Mouse (Mus musculus) MEL (cell line): Measurements from ENCODE around the gene Cntnap2. TPM values are rescaled to one million over a fixed set of nuclear protein-coding genes. Genes with fewer than 3 reads are reported as not detected.

Source experiments
- DNase-seq: peaks from one replicate; pipeline ENCODE4 v3.0.0; 2011; ENCODE audit warnings: low read depth, low spot score
- H3K27ac ChIP-seq: 2 replicates; pipeline ENCODE4 v1.5.1; 2012; ENCODE audit warnings: low read depth, mild to moderate bottlenecking, control low read depth, low read length, moderate library complexity; ENCODE audit not compliant: control insufficient read depth
- H3K27me3 ChIP-seq, 2 experiments: fragments of 150-350 bp in 1 of 2; sonication (generic) in 1 of 2; 2 replicates each; pipeline ENCODE4 v1.6.1; 2012; ENCODE audit warnings: low read length in 2 of 2, mild to moderate bottlenecking in 2 of 2, improper control_type of control experiment in 1 of 2, moderate library complexity in 1 of 2; ENCODE audit not compliant: insufficient read depth in 2 of 2, control insufficient read depth in 1 of 2
- H3K36me3 ChIP-seq, 2 experiments: 2 replicates each; pipeline ENCODE4 v1.6.1; 2012 to 2014; ENCODE audit warnings: low read length in 2 of 2, improper control_type of control experiment in 1 of 2, inconsistent platforms in 1 of 2, mild to moderate bottlenecking in 1 of 2; ENCODE audit not compliant: insufficient read depth in 2 of 2, control insufficient read depth in 1 of 2
- H3K4me1 ChIP-seq, 2 experiments: fragments of 150-350 bp in 1 of 2; sonication (generic) in 1 of 2; 2 replicates each; pipeline ENCODE4 v1.6.1; 2012; ENCODE audit warnings: low read length in 2 of 2, improper control_type of control experiment in 1 of 2, mild to moderate bottlenecking in 1 of 2; ENCODE audit not compliant: insufficient read depth in 2 of 2, control insufficient read depth in 1 of 2
- H3K4me3 ChIP-seq, 2 experiments: fragments of 150-350 bp in 1 of 2; sonication (generic) in 1 of 2; 2 replicates each; pipeline ENCODE4 v1.5.1; 2012; ENCODE audit warnings: low read depth in 2 of 2, low read length in 2 of 2, mild to moderate bottlenecking in 2 of 2, moderate library complexity in 2 of 2, control low read depth in 1 of 2, improper control_type of control experiment in 1 of 2; ENCODE audit not compliant: control insufficient read depth in 1 of 2, insufficient read depth in 1 of 2
- H3K79me2 ChIP-seq: 2 replicates; pipeline ENCODE4 v1.6.1; 2012; ENCODE audit warnings: mild to moderate bottlenecking, low read length, moderate library complexity; ENCODE audit not compliant: control insufficient read depth, poor library complexity, insufficient read depth
- H3K9ac ChIP-seq: 2 replicates; pipeline ENCODE4 v1.6.1; 2012; ENCODE audit warnings: low read depth, mild to moderate bottlenecking, control low read depth, low read length, moderate library complexity; ENCODE audit not compliant: control insufficient read depth, poor library complexity, severe bottlenecking
- H3K9me3 ChIP-seq: fragments of 150-350 bp; sonication (generic); replicated peaks from 2 replicates; pipeline ENCODE4 v1.6.1; 2012; ENCODE audit warnings: mild to moderate bottlenecking, low read length, improper control_type of control experiment, moderate library complexity; ENCODE audit not compliant: insufficient read depth
- CHD1 ChIP-seq: IDR thresholded peaks from 2 replicates; pipeline ENCODE4 v1.6.1; 2012; ENCODE audit warnings: low read depth, mild to moderate bottlenecking, inconsistent platforms, low read length, improper control_type of control experiment
- CHD2 ChIP-seq: IDR thresholded peaks from 2 replicates; pipeline ENCODE4 v1.6.1; 2011; ENCODE audit warnings: low read length, improper control_type of control experiment
- CTCF ChIP-seq, 3 experiments: IDR thresholded peaks in 2 of 3; conservative IDR thresholded peaks in 1 of 3; 2 replicates each; pipeline ENCODE4 v1.5.1; 2011 to 2012; ENCODE audit warnings: low read length in 3 of 3, low read depth in 2 of 3, mild to moderate bottlenecking in 2 of 3, improper control_type of control experiment in 1 of 3, inconsistent platforms in 1 of 3, mixed read lengths in 1 of 3, moderate library complexity in 1 of 3; ENCODE audit not compliant: control insufficient read depth in 1 of 3, insufficient read depth in 1 of 3, poor library complexity in 1 of 3, severe bottlenecking in 1 of 3
- E2F4 ChIP-seq: IDR thresholded peaks from 2 replicates; pipeline ENCODE4 v1.6.1; 2011; ENCODE audit warnings: low read depth, low read length, improper control_type of control experiment, borderline replicate concordance
- ELF1 ChIP-seq: IDR thresholded peaks from 2 replicates; pipeline ENCODE4 v1.6.1; 2014; ENCODE audit warnings: low read depth, mild to moderate bottlenecking, inconsistent platforms, low read length, improper control_type of control experiment, moderate library complexity
- EP300 ChIP-seq, 2 experiments: IDR thresholded peaks; 2 replicates each; pipeline ENCODE4 v1.6.1; 2011; ENCODE audit warnings: improper control_type of control experiment in 2 of 2, low read length in 2 of 2, low read depth in 1 of 2, mild to moderate bottlenecking in 1 of 2
- ETS1 ChIP-seq: IDR thresholded peaks from 2 replicates; pipeline ENCODE4 v1.6.1; 2012; ENCODE audit warnings: low read depth, mild to moderate bottlenecking, inconsistent platforms, low read length, improper control_type of control experiment, moderate library complexity
- GATA1 ChIP-seq: IDR thresholded peaks from 2 replicates; pipeline ENCODE4 v1.6.1; 2011; ENCODE audit warnings: low read depth, low read length, improper control_type of control experiment
- KAT2A ChIP-seq: conservative IDR thresholded peaks from 2 replicates; pipeline ENCODE4 v1.6.1; 2012; ENCODE audit warnings: low read depth, low read length, improper control_type of control experiment, inconsistent platforms
- MAX ChIP-seq: IDR thresholded peaks from 2 replicates; pipeline ENCODE4 v1.6.1; 2011; ENCODE audit warnings: low read length, improper control_type of control experiment
- MAZ ChIP-seq: IDR thresholded peaks from 2 replicates; pipeline ENCODE4 v1.6.1; 2012; ENCODE audit warnings: low read depth, mild to moderate bottlenecking, inconsistent platforms, low read length, improper control_type of control experiment
- MEF2A ChIP-seq: IDR thresholded peaks from 2 replicates; pipeline ENCODE4 v1.6.1; 2014; ENCODE audit warnings: low read depth, mild to moderate bottlenecking, inconsistent platforms, low read length, improper control_type of control experiment; ENCODE audit not compliant: poor library complexity, insufficient replicate concordance, severe bottlenecking; ENCODE audit errors: extremely low read depth
- MXI1 ChIP-seq: IDR thresholded peaks from 2 replicates; pipeline ENCODE4 v1.6.1; 2011; ENCODE audit warnings: mild to moderate bottlenecking, low read depth, low read length, improper control_type of control experiment
- NELFE ChIP-seq: IDR thresholded peaks from 2 replicates; pipeline ENCODE4 v1.6.1; 2011; ENCODE audit warnings: low read depth, low read length, improper control_type of control experiment
- POLR2A ChIP-seq, 2 experiments: IDR thresholded peaks; 2 replicates each; pipeline ENCODE4 v1.6.1; 2011 to 2012; ENCODE audit warnings: low read length in 2 of 2, mild to moderate bottlenecking in 2 of 2, control low read depth in 1 of 2, improper control_type of control experiment in 1 of 2, low read depth in 1 of 2, moderate library complexity in 1 of 2; ENCODE audit not compliant: control insufficient read depth in 1 of 2, insufficient read depth in 1 of 2, poor library complexity in 1 of 2
- POLR2AphosphoS2 ChIP-seq: IDR thresholded peaks from 2 replicates; pipeline ENCODE4 v1.6.1; 2011; ENCODE audit warnings: low read length, improper control_type of control experiment
- POLR2AphosphoS5 ChIP-seq: IDR thresholded peaks from 2 replicates; pipeline ENCODE4 v1.6.1; 2012; ENCODE audit warnings: low read depth, borderline replicate concordance, mild to moderate bottlenecking, inconsistent platforms, low read length, moderate library complexity, mixed read lengths
- RAD21 ChIP-seq: IDR thresholded peaks from 2 replicates; pipeline ENCODE4 v1.6.1; 2011; ENCODE audit warnings: mild to moderate bottlenecking, low read depth, low read length, improper control_type of control experiment
- RCOR1 ChIP-seq: IDR thresholded peaks from 2 replicates; pipeline ENCODE4 v1.6.1; 2012; ENCODE audit warnings: low read depth, mild to moderate bottlenecking, inconsistent platforms, low read length, improper control_type of control experiment
- SMC3 ChIP-seq: IDR thresholded peaks from 2 replicates; pipeline ENCODE4 v1.6.1; 2011; ENCODE audit warnings: low read depth, low read length, improper control_type of control experiment
- TAL1 ChIP-seq: IDR thresholded peaks from 2 replicates; pipeline ENCODE4 v1.6.1; 2012; ENCODE audit warnings: mild to moderate bottlenecking, inconsistent platforms, low read length, moderate library complexity, mixed read lengths
- TCF12 ChIP-seq: IDR thresholded peaks from 2 replicates; pipeline ENCODE4 v1.6.1; 2014; ENCODE audit warnings: low read depth, mild to moderate bottlenecking, inconsistent platforms, low read length, improper control_type of control experiment, moderate library complexity
- UBTF ChIP-seq: IDR thresholded peaks from 2 replicates; pipeline ENCODE4 v1.6.1; 2012; ENCODE audit warnings: low read depth, mild to moderate bottlenecking, inconsistent platforms, low read length, improper control_type of control experiment, moderate library complexity, borderline replicate concordance; ENCODE audit not compliant: insufficient read depth
- USF2 ChIP-seq, 2 experiments: IDR thresholded peaks; 2 replicates each; pipeline ENCODE4 v1.6.1; 2011 to 2012; ENCODE audit warnings: improper control_type of control experiment in 2 of 2, low read length in 2 of 2, borderline replicate concordance in 1 of 2, inconsistent platforms in 1 of 2, low read depth in 1 of 2, mild to moderate bottlenecking in 1 of 2; ENCODE audit not compliant: insufficient read depth in 1 of 2
- ZC3H11A ChIP-seq: IDR thresholded peaks from 2 replicates; pipeline ENCODE4 v1.6.1; 2012; ENCODE audit warnings: low read depth, mild to moderate bottlenecking, inconsistent platforms, low read length, improper control_type of control experiment
- ZKSCAN1 ChIP-seq: IDR thresholded peaks from 2 replicates; pipeline ENCODE4 v1.6.1; 2012; ENCODE audit warnings: low read depth, mild to moderate bottlenecking, inconsistent platforms, low read length, improper control_type of control experiment, moderate library complexity
- ZNF384 ChIP-seq: IDR thresholded peaks from 2 replicates; pipeline ENCODE4 v1.6.1; 2012; ENCODE audit warnings: low read depth, mild to moderate bottlenecking, inconsistent platforms, low read length, improper control_type of control experiment
- polyA plus RNA-seq, 2 experiments: library from polyadenylated mRNA; stranded (reverse) in 1 of 2; unstranded in 1 of 2; fragments of >175 nt in 1 of 2; fragments of >200 nt in 1 of 2; gene quantifications; 2 replicates each; pipeline versions ENCODE4 v1.2.1 to v1.2.4; 2012; ENCODE audit warnings: low replicate concordance in 2 of 2, low read depth in 1 of 2; ENCODE audit not compliant: insufficient read length in 2 of 2, insufficient read depth in 1 of 2, missing spikeins in 1 of 2
- total RNA-seq: library from RNA; depleted of rRNA; stranded (reverse); fragments of 300-350 nt; gene quantifications from 2 replicates; pipeline ENCODE4 v1.2.3, GENCODE M21; 2012

The Cntnap2 gene
- total and polyA plus RNA-seq, 3 experiments = 0.01 TPM; not detected in 2

DNA sequence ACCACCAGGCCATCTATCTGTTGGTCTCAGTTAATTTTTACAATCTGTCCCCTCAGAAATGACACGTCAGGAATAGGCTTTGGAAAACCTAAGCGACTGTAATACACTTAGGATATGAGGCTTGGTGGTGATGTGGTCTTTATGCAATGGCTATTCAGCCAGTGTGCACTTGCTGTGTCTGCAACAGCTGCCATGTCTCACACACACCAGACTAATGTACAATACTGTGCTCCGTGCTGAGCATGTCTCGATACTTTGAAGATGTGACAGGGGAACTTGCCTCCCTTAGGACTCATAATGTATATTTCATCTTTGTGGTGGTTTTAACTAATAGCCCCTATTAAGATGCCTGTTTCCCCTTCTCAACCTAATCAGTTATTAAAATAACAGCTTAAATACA is 1142.7 kb downstream of the Cntnap2 start:
- H3K27me3 ChIP-seq = no peaks in the 10 kb centered on the region
- TF ChIP-seq ZKSCAN1 (no peak), ELF1 (no peak), UBTF (no peak), RAD21 (no peak), MXI1 (no peak), MAZ (no peak), E2F4 (no peak), RCOR1 (no peak), POLR2A (IDR thresholded peaks at IDR 0.05; ENCODE audit: control insufficient read depth in 1 of 2, insufficient read depth in 1 of 2, low read depth in 1 of 2, low read length in 2 of 2, poor library complexity in 1 of 2) (no peak), POLR2AphosphoS2 (no peak), CHD2 (no peak), SMC3 (no peak), TCF12 (no peak), CTCF (IDR thresholded peaks at IDR 0.05 in 2 of 3, conservative IDR thresholded peaks at IDR 0.05 in 1 of 3; ENCODE audit: control insufficient read depth in 1 of 3, insufficient read depth in 1 of 3, low read depth in 2 of 3, low read length in 3 of 3, poor library complexity in 1 of 3, severe bottlenecking in 1 of 3) (no peak), TAL1 (no peak), GATA1 (no peak), CHD1 (no peak)
- H3K4me1 ChIP-seq = no peaks in the 10 kb centered on the region
- no peaks in the 10 kb centered on the region for H3K9me3 ChIP-seq
- no peak for DNase-seq
- no peaks in the 10 kb centered on the region for H3K79me2 ChIP-seq
- H3K9ac ChIP-seq = no peak overlapping the region
- H3K36me3 ChIP-seq = no peaks in the 10 kb centered on the region
- H3K4me3 ChIP-seq = no peak overlapping the region
- no peak overlapping the region for H3K27ac ChIP-seq

GRCm38 (mm10) chr6:46205531-46205930 is 1146.4 kb downstream of the Cntnap2 start:
- Histone ChIP-seq H3K4me3 (no peak overlapping the region), H3K27ac (no peak overlapping the region), H3K36me3 (no peaks in the 10 kb centered on the region), H3K9ac (no peak overlapping the region), H3K27me3 (no peaks in the 10 kb centered on the region), H3K9me3 (no peaks in the 10 kb centered on the region), H3K79me2 (no peaks in the 10 kb centered on the region), H3K4me1 (no peaks in the 10 kb centered on the region)
- no peak for DNase-seq
- TF ChIP-seq ZC3H11A = no peak
- TF ChIP-seq USF2 (IDR thresholded peaks at IDR 0.05; ENCODE audit: borderline replicate concordance in 1 of 2, insufficient read depth in 1 of 2, low read depth in 1 of 2, low read length in 2 of 2) = no peak
- no peak for TF ChIP-seq POLR2A (IDR thresholded peaks at IDR 0.05; ENCODE audit: control insufficient read depth in 1 of 2, insufficient read depth in 1 of 2, low read depth in 1 of 2, low read length in 2 of 2, poor library complexity in 1 of 2)
- no peak for TF ChIP-seq ETS1
- TF ChIP-seq MAX = no peak
- TF ChIP-seq POLR2AphosphoS5 = no peak
- TF ChIP-seq CHD1 = no peak
- no peak for TF ChIP-seq ZNF384
- TF ChIP-seq KAT2A = no peak
- no peak for TF ChIP-seq CTCF (IDR thresholded peaks at IDR 0.05 in 2 of 3, conservative IDR thresholded peaks at IDR 0.05 in 1 of 3; ENCODE audit: control insufficient read depth in 1 of 3, insufficient read depth in 1 of 3, low read depth in 2 of 3, low read length in 3 of 3, poor library complexity in 1 of 3, severe bottlenecking in 1 of 3)
- TF ChIP-seq NELFE = no peak
- no peak for TF ChIP-seq MEF2A
- no peak for TF ChIP-seq MXI1
- TF ChIP-seq EP300 (IDR thresholded peaks at IDR 0.05; ENCODE audit: low read depth in 1 of 2, low read length in 2 of 2) = no peak
- TF ChIP-seq TCF12 = no peak
- no peak for TF ChIP-seq POLR2AphosphoS2
